Mouse (Mus musculus) testis, adult 2 months (tissue): ENCODE data around the gene Zswim1.

Source experiments
- CTCF ChIP-seq: fragments of 200-500 bp; IDR thresholded peaks from 2 replicates; pipeline ENCODE4 v1.5.1; 2012; ENCODE audit warnings: low read depth, mild to moderate bottlenecking, inconsistent platforms, low read length, moderate library complexity; ENCODE audit not compliant: control insufficient read depth, insufficient read depth, insufficient replicate concordance
- POLR2A ChIP-seq: fragments of 200-500 bp; IDR thresholded peaks from 2 replicates; pipeline ENCODE4 v1.6.1; 2012; ENCODE audit warnings: low read depth, mild to moderate bottlenecking, inconsistent platforms, low read length, moderate library complexity; ENCODE audit not compliant: control insufficient read depth

GRCm38 (mm10) chr2:164795868-164796267, 26.6 kb upstream of the Zswim1 start:
- TF ChIP-seq CTCF (no peak), POLR2A (no peak)
